Mouse (Mus musculus) heart, embryonic 14.5 days (tissue): Measurements from ENCODE around the gene Zbtb12. TPM values are rescaled to one million over a fixed set of nuclear protein-coding genes. Genes with fewer than 3 reads are reported as not detected.

Experiments
- ATAC-seq: fragments of 200-750 bp; cut with Nextera tagmentation; 2 replicates; pipeline ENCODE4 v1.8.0; 2017; ENCODE audit warnings: low read depth, moderate TSS enrichment; ENCODE audit not compliant: insufficient number of reproducible peaks, insufficient read depth, low FRiP score
- H3K27ac ChIP-seq, 2 experiments: fragments of 200-500 bp in 1 of 2; fragments of 300-500 bp in 1 of 2; sonication (generic) in 1 of 2; replicated peaks in 1 of 2; 2 replicates each; pipeline ENCODE4 v1.5.1; 2012 to 2014; ENCODE audit warnings: low read depth in 2 of 2, low read length in 2 of 2, control low read depth in 1 of 2, mild to moderate bottlenecking in 1 of 2, mixed read lengths in 1 of 2; ENCODE audit not compliant: control insufficient read depth in 1 of 2, insufficient read depth in 1 of 2
- H3K27me3 ChIP-seq: fragments of 300-500 bp; sonication (generic); 2 replicates; pipeline ENCODE4 v1.6.1; 2014; ENCODE audit warnings: mild to moderate bottlenecking, low read length, control low read depth; ENCODE audit not compliant: control insufficient read depth, insufficient read depth
- H3K36me3 ChIP-seq: fragments of 300-500 bp; sonication (generic); 2 replicates; pipeline ENCODE4 v1.6.1; 2014; ENCODE audit warnings: mild to moderate bottlenecking, control low read depth, low read length, mixed read lengths; ENCODE audit not compliant: control insufficient read depth, insufficient read depth
- H3K4me1 ChIP-seq, 2 experiments: fragments of 200-500 bp in 1 of 2; fragments of 300-500 bp in 1 of 2; sonication (generic) in 1 of 2; 2 replicates each; pipeline ENCODE4 v1.6.1; 2012 to 2014; ENCODE audit warnings: low read length in 2 of 2, control low read depth in 1 of 2, mixed read lengths in 1 of 2; ENCODE audit not compliant: control insufficient read depth in 2 of 2, insufficient read depth in 2 of 2
- H3K4me2 ChIP-seq: fragments of 300-500 bp; sonication (generic); 2 replicates; pipeline ENCODE4 v1.6.1; 2014; ENCODE audit warnings: mild to moderate bottlenecking, low read length
- H3K4me3 ChIP-seq, 2 experiments: fragments of 200-500 bp in 1 of 2; fragments of 300-500 bp in 1 of 2; sonication (generic) in 1 of 2; 2 replicates each; pipeline ENCODE4 v1.5.1; 2012 to 2014; ENCODE audit warnings: low read length in 2 of 2, mild to moderate bottlenecking in 2 of 2, control low read depth in 1 of 2, low read depth in 1 of 2, moderate library complexity in 1 of 2; ENCODE audit not compliant: control insufficient read depth in 1 of 2, insufficient read depth in 1 of 2
- H3K9ac ChIP-seq: fragments of 300-500 bp; sonication (generic); 2 replicates; pipeline ENCODE4 v1.6.1; 2014; ENCODE audit warnings: mild to moderate bottlenecking, low read length
- H3K9me3 ChIP-seq: fragments of 300-500 bp; sonication (generic); 2 replicates; pipeline ENCODE4 v1.6.1; 2016; ENCODE audit warnings: low read length, control low read depth; ENCODE audit not compliant: control insufficient read depth
- WGBS: fragments of 180-500 bp; shearing (Covaris S2); extraction: QIAGEN DNeasy Blood & Tissue Kit; methylation state at CpG from one replicate; pipeline ENCODE4 v1.1.7; 2014; 5-methylcytosine and 5-hydroxymethylcytosine counted together
- polyA plus RNA-seq: library from polyadenylated mRNA; unstranded; fragments of >200 nt; fragmentation: Nextera tagmentation; extraction: Ambion mirVana; gene quantifications from 2 replicates; pipeline ENCODE4 v1.2.1, GENCODE M21; 2014

The Zbtb12 gene
- polyA plus RNA-seq, 1 experiment from 2014 or later: 0.53 TPM

DNA sequence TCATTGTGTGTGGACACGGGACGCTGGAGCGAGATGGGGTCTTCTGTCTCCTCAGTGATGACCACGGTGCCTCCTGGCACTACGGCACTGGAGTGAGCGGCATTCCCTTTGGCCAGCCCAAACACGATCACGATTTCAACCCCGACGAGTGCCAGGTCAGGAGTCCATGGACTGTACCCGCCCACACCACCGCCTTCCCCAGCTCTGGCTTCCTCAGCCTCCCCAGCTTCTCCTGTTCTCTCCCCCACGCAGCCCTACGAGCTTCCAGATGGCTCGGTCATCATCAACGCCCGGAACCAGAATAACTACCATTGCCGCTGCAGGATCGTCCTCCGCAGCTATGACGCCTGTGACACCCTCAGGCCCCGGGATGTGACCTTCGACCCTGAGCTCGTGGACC, 54.7 kb downstream of the Zbtb12 start:
- WGBS: 70% methylated on average over 24 of the region's 24 CpGs
- no peak overlapping the region for H3K9ac ChIP-seq
- no peak overlapping the region for H3K4me2 ChIP-seq
- no peaks in the 10 kb centered on the region for H3K9me3 ChIP-seq
- no peaks in the 10 kb centered on the region for H3K27me3 ChIP-seq
- H3K27ac ChIP-seq: no peak overlapping the region; a peak in 1 of 4 replicates
- H3K4me1 ChIP-seq: peaks cover 7 to 10% of the 10 kb centered on the region in 2 experiments; a peak in 3 of 4 replicates
- peaks cover 21% of the 10 kb centered on the region for H3K36me3 ChIP-seq
- no peak overlapping the region for H3K4me3 ChIP-seq
- no peak for ATAC-seq

DNA sequence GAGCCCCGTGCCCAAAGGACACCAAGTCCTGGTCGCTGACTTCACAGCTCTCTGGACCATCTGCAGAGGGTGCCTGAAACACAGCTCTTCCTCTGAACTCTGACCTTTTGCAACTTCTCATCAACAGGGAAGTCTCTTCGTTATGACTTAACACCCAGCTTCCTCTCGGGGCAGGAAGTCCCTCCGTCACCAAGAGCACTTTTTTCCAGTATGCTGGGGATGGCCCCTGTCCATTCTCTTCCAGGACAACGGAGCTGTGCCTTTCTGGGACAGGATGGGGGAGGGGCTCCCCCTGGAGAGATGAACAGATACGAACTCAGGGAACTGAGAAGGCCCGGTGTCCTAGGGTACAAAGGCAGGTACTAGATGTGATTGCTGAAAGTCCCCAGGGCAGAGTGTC, 55.5 kb downstream of the Zbtb12 start:
- H3K4me2 ChIP-seq: no peak overlapping the region; the same call in 1 of the 2 replicates
- no peak overlapping the region for H3K4me3 ChIP-seq
- 47% methylated on average over 8 of the region's 8 CpGs for WGBS
- peaks cover 7 to 10% of the 10 kb centered on the region in 2 experiments; a peak in 3 of 4 replicates for H3K4me1 ChIP-seq
- H3K9me3 ChIP-seq: no peaks in the 10 kb centered on the region
- no peak for ATAC-seq
- peaks cover 21% of the 10 kb centered on the region for H3K36me3 ChIP-seq
- H3K9ac ChIP-seq: no peak overlapping the region
- no peaks in the 10 kb centered on the region for H3K27me3 ChIP-seq
- no peak overlapping the region for H3K27ac ChIP-seq

DNA sequence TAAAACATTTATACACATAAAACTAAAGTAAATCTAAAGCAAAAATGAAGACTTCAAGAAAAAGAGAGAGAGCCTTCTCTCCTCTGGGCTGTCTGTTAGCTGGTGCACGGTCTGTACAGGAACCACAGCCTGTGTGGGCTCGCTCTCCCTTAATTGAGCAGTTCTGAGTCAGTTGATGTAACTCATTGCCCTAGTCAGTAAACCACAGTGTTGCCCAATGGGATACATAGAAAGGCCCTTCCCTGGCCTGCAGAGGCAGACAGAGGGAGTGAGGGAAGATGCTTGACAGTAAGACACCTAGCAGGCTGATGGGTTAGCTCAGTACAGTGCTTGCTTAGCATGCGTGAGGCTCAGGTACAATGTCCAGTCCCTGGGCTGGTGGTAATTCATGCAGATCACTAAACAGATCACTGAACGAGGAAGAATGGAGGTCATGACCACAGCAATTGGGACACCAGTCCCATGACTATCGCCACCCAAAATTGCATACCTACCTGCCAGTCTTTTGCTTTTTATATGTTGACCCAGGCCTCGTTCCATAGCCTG, 58.8 kb downstream of the Zbtb12 start:
- Histone ChIP-seq H3K36me3 (peaks cover 15% of the 10 kb centered on the region), H3K9me3 (no peaks in the 10 kb centered on the region), H3K4me2 (no peak overlapping the region), H3K27me3 (no peaks in the 10 kb centered on the region), H3K9ac (no peak overlapping the region), H3K27ac (no peak overlapping the region), H3K4me3 (no peak overlapping the region), H3K4me1 (peaks cover 3 to 6% of the 10 kb centered on the region in 2 experiments; a peak in 2 of 4 replicates)
- WGBS: 81% methylated on average over 6 of the region's 6 CpGs
- ATAC-seq: no peak

DNA sequence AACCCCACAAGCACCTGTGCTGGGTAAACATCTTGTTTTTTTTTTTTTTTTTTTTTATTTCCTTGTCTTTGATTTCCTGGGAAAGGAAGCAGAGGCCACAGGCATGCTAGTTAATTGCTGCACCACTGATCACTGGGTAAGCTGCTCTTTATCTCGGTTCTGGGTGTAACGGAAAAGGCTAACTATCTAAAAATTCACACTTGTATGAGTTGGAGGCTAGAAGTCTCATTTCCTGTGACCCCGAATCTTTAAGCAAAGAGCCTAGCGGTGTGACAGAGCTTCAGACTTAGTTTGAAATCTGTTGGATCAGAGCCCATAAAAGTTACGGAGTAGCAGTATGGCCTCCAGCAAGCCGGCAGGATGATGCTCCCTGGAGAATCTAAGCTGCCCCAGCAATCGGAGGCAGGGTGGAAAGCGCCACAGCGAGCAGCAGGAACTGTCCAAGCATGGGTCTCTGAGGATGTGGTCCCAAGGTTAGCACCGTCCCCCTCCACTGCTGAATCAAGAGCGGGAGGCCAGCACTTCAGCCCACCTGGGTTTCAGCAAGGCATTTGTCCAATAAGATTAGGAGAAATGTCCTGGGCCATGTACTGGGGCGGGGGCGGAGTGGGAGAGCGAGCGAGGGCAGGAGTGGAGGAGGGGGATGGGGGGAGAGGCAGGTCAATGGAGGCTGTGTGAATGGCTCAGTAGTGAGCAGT, 62.2 kb downstream of the Zbtb12 start:
- peak overlapping the region; percentile 64 for H3K9ac ChIP-seq
- H3K36me3 ChIP-seq: no peaks in the 10 kb centered on the region
- H3K27me3 ChIP-seq: no peaks in the 10 kb centered on the region
- peak overlapping the region; percentile 63 for H3K4me2 ChIP-seq
- ATAC-seq: peak; percentile 32; the same call in 1 of the 2 replicates
- peaks cover 3 to 10% of the 10 kb centered on the region in 2 experiments; a peak in 2 of 4 replicates for H3K4me1 ChIP-seq
- no peaks in the 10 kb centered on the region for H3K9me3 ChIP-seq
- peak overlapping the region; percentile 66 to 75 for H3K27ac ChIP-seq
- WGBS: 6% methylated on average over 15 of the region's 15 CpGs
- H3K4me3 ChIP-seq: peak overlapping the region; percentile 29 to 31

DNA sequence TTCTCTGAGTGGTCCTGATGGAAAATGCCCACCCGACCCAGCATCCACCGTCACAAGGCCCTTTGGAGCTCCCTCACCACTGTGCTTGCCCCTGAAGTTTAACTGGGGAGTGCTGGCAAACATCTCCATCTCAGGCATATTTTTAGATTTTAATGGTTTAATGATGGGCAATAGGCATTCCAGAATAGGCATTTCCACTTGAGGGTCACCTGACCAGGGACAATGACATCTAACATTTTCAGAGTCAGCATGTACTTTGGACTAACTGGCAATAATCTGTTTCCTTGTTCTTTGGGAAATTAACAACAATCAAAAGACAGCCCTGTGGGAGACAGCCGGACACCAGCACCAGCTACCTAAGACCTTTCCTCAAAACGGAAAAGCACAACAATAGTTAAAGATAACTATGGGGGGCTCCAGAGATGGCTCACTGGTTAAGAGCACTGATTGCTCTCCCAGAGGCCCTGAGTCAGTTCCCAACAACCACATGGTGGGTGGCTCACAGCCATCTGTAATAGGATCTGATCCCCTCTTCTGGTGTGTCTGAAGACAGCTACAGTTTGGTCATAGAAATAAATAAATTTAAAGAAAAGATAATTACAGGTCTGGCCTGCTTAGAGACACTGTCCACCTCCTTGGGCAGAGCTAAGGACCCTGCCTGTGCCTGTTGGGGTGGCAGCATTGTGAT, 64.0 kb downstream of the Zbtb12 start:
- H3K9ac ChIP-seq: no peak overlapping the region
- no peak overlapping the region for H3K27ac ChIP-seq
- H3K36me3 ChIP-seq: no peaks in the 10 kb centered on the region
- no peaks in the 10 kb centered on the region for H3K9me3 ChIP-seq
- H3K27me3 ChIP-seq: no peaks in the 10 kb centered on the region
- no peak overlapping the region for H3K4me3 ChIP-seq
- WGBS: 75% methylated on average over 4 of the region's 4 CpGs
- H3K4me1 ChIP-seq: peaks cover 3 to 10% of the 10 kb centered on the region in 2 experiments; a peak in 2 of 4 replicates
- no peak for ATAC-seq
- H3K4me2 ChIP-seq: no peak overlapping the region

DNA sequence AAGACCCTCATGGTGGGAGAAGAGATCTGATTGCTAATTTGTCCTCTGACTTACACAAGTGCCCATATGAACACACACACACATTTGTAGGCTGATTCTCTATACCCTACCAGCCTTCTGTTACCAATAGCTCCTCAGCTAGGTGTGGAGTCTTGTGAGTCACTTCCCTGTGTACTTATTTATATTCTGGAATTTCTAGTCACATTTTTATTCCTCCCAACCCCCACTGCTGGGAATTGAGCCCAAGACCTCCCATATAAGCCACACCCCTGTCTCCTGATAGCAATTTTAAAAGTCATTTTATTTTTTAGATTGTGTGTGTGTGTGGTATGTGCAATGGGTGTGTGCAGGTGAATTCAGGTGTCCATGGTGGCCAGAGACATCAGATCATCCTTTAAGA, 65.1 kb downstream of the Zbtb12 start:
- Histone ChIP-seq H3K4me3 (no peak overlapping the region), H3K4me1 (peaks cover 3 to 10% of the 10 kb centered on the region in 2 experiments; a peak in 2 of 4 replicates), H3K4me2 (no peak overlapping the region), H3K36me3 (peaks cover under 1% of the 10 kb centered on the region), H3K9me3 (no peaks in the 10 kb centered on the region), H3K9ac (no peak overlapping the region; the same call in 1 of the 2 replicates), H3K27me3 (no peaks in the 10 kb centered on the region), H3K27ac (no peak overlapping the region)
- ATAC-seq: no peak
